Mouse (Mus musculus): ENCODE data around the gene 5830473C10Rik.

- TF ChIP-seq CTCF (IDR thresholded peaks at IDR 0.05; ENCODE audit: borderline replicate concordance, insufficient read depth, low read depth, low read length) (no peak), POLR2A (IDR thresholded peaks at IDR 0.05; ENCODE audit: borderline replicate concordance, insufficient read depth, low read length) (no peak)
Measured at GRCm38 (mm10) chr5:90621316-90621715, 60.4 kb downstream of the 5830473C10Rik start.
